ENCODE assay signal across 11 mouse cellular contexts in genomic region chr12:109393326-109393725, GRCm38 (mm10). TPM values are rescaled to one million over a fixed set of nuclear protein-coding genes. Genes with fewer than 3 reads are reported as not detected.
DNase-seq lines count a peak whose midpoint lies in the region; ATAC-seq and TF ChIP-seq lines count a peak whose summit lies in the region.
"Had no signal": no experiment of that assay in that cellular context is flagged by ENCODE, and none has a peak within 500 bp of the region (broad histone marks: within the 10 kb centered on the region; RNA-seq: fewer than 3 reads in every experiment).

No protein-coding gene starts in this region.

- ATAC-seq in heart, embryonic 12.5 days (ENCODE audit: insufficient number of reproducible peaks, low FRiP score): no peak
- no peak for ATAC-seq in stomach, embryonic 15.5 days (ENCODE audit: insufficient read depth, low FRiP score, low read depth)
- ATAC-seq in stomach, postnatal 0 days (ENCODE audit: low FRiP score, low TSS enrichment): no peak
- no peak for ATAC-seq in limb, embryonic 15.5 days (ENCODE audit: insufficient number of reproducible peaks, low FRiP score, low TSS enrichment, low read depth)

- no peaks in the 10 kb centered on the region for H3K9me3 ChIP-seq in heart, embryonic 12.5 days (replicated peaks)
- H3K9me3 ChIP-seq in stomach, embryonic 15.5 days: no peaks in the 10 kb centered on the region
- no peaks in the 10 kb centered on the region for H3K9me3 ChIP-seq in stomach, postnatal 0 days (ENCODE audit: control insufficient read depth, low read length)
- H3K9me3 ChIP-seq in limb, embryonic 15.5 days: no peaks in the 10 kb centered on the region
- H3K9me3 ChIP-seq: lung, embryonic 15.5 days had no signal

- no peak for TF ChIP-seq EP300 in stomach, postnatal 0 days (optimal IDR thresholded peaks at IDR 0.05)

- H3K27ac ChIP-seq in heart, embryonic 12.5 days (ENCODE audit: poor library complexity, severe bottlenecking): no peak overlapping the region
- no peak overlapping the region for H3K27ac ChIP-seq in stomach, embryonic 15.5 days
- H3K27ac ChIP-seq in stomach, postnatal 0 days (replicated peaks): no peak overlapping the region
- H3K27ac ChIP-seq in limb, embryonic 15.5 days: no peak overlapping the region
- H3K27ac ChIP-seq: lung, embryonic 15.5 days had no signal

- peak overlapping the region; percentile 46; the same call in 1 of the 2 replicates for H3K4me2 ChIP-seq in heart, embryonic 12.5 days
- peak overlapping the region; percentile 30; the same call in 1 of the 2 replicates for H3K4me2 ChIP-seq in stomach, embryonic 15.5 days
- H3K4me2 ChIP-seq in stomach, postnatal 0 days (replicated peaks; ENCODE audit: low read depth): no peak overlapping the region
- H3K4me2 ChIP-seq in limb, embryonic 15.5 days: peak overlapping the region; percentile 26; the same call in 1 of the 2 replicates
- H3K4me2 ChIP-seq: heart, embryonic 11.5 days had no signal

- no peak for TF ChIP-seq CTCF in stomach, postnatal 0 days (IDR thresholded peaks at IDR 0.05; ENCODE audit: low read depth)

- no peak overlapping the region for H3K9ac ChIP-seq in heart, embryonic 12.5 days
- H3K9ac ChIP-seq in stomach, embryonic 15.5 days: no peak overlapping the region
- H3K9ac ChIP-seq in stomach, postnatal 0 days (ENCODE audit: low read length): no peak overlapping the region
- no peak overlapping the region for H3K9ac ChIP-seq in limb, embryonic 15.5 days
- H3K9ac ChIP-seq: lung, embryonic 15.5 days had no signal

- H3K4me1 ChIP-seq in heart, embryonic 12.5 days (replicated peaks): peaks cover 13% of the 10 kb centered on the region
- peaks cover 18% of the 10 kb centered on the region for H3K4me1 ChIP-seq in stomach, embryonic 15.5 days
- no peaks in the 10 kb centered on the region for H3K4me1 ChIP-seq in stomach, postnatal 0 days (replicated peaks; ENCODE audit: control insufficient read depth, insufficient read depth)
- peaks cover 31% of the 10 kb centered on the region for H3K4me1 ChIP-seq in limb, embryonic 15.5 days

- WGBS in heart, embryonic 12.5 days: 50% methylated on average over 8 of the region's 8 CpGs
- 53% methylated on average over 8 of the region's 8 CpGs for WGBS in stomach, embryonic 15.5 days
- 52% methylated on average over 8 of the region's 8 CpGs for WGBS in stomach, postnatal 0 days
- WGBS in limb, embryonic 15.5 days: 39% methylated on average over 8 of the region's 8 CpGs

- no peak for DNase-seq in heart, adult 11 months
- no peak for DNase-seq in stomach, postnatal 0 days (ENCODE audit: low spot score)
- DNase-seq in urinary bladder, adult 2 months (ENCODE audit: low spot score): no peak
- DNase-seq in cerebellum, postnatal 4 days (ENCODE audit: low spot score in 2 of 2): no peak
- DNase-seq in embryo, embryonic 11 days: no peak
- DNase-seq: adrenal gland, adult 8-10 months had no signal

- no peak overlapping the region for H3K4me3 ChIP-seq in heart, embryonic 12.5 days
- no peak overlapping the region for H3K4me3 ChIP-seq in stomach, embryonic 15.5 days (replicated peaks)
- no peak overlapping the region for H3K4me3 ChIP-seq in stomach, postnatal 0 days (ENCODE audit: low read depth, low read length)
- H3K4me3 ChIP-seq in limb, embryonic 15.5 days: no peak overlapping the region
- H3K4me3 ChIP-seq: lung, embryonic 15.5 days had no signal

- H3K27me3 ChIP-seq in heart, embryonic 12.5 days (replicated peaks): peaks cover 22% of the 10 kb centered on the region
- H3K27me3 ChIP-seq in stomach, embryonic 15.5 days (replicated peaks): no peaks in the 10 kb centered on the region
- H3K27me3 ChIP-seq in stomach, postnatal 0 days (ENCODE audit: control insufficient read depth, insufficient read depth, low read length): no peaks in the 10 kb centered on the region
- peaks cover 7% of the 10 kb centered on the region; the same call in 1 of the 2 replicates for H3K27me3 ChIP-seq in limb, embryonic 15.5 days

- H3K36me3 ChIP-seq in heart, embryonic 12.5 days: no peaks in the 10 kb centered on the region
- no peaks in the 10 kb centered on the region for H3K36me3 ChIP-seq in stomach, embryonic 15.5 days
- no peaks in the 10 kb centered on the region for H3K36me3 ChIP-seq in stomach, postnatal 0 days (ENCODE audit: control insufficient read depth, insufficient read depth, low read length)
- no peaks in the 10 kb centered on the region for H3K36me3 ChIP-seq in limb, embryonic 15.5 days
- H3K36me3 ChIP-seq: lung, embryonic 15.5 days had no signal

RNA-seq across cellular contexts. Expression of gene Dlk1, which starts 59.3 kb away (rescaled TPM):
- 61.1 and 69.0 TPM in 2 replicates for polyA plus RNA-seq in heart, embryonic 12.5 days (2016; fragmentation: Nextera tagmentation; extraction: Ambion mirVana)
- 487 and 492 TPM in 2 replicates for polyA plus RNA-seq in stomach, embryonic 15.5 days (2015; fragmentation: Nextera tagmentation; extraction: Ambion mirVana)
- 183 and 187 TPM in 2 replicates for polyA plus RNA-seq in stomach, postnatal 0 days (2015; fragmentation: Nextera tagmentation; extraction: Ambion mirVana)
- polyA plus RNA-seq in limb, embryonic 15.5 days (2015; fragmentation: Nextera tagmentation; extraction: Ambion mirVana): 599 and 855 TPM in 2 replicates
- polyA plus RNA-seq in urinary bladder, adult 2 months (2012; rRNA removed): 8.0 and 10.8 TPM in 2 replicates
